Mouse (Mus musculus): ENCODE measurements at regions not wholly inside any gene's neighbourhood (a gene's known extent, or its start where the extent isn't known, plus 50 kb on each side); places are given as distances from the start of the nearest gene placed in this dataset.
"Not testable (repeated sequence)": the region's sequence is repeated elsewhere in the genome, so short reads cannot be mapped to it uniquely, and the experiment has no call there.

GRCm38 (mm10) chr13:20039590-20039989 lies 50.8 kb upstream of the Elmo1 start:
- 85% methylated on average over 7 of the region's 7 CpGs for WGBS
- Histone ChIP-seq H3K9me3 (ENCODE audit: control insufficient read depth, low read length) (no peaks in the 10 kb centered on the region), H3K9ac (ENCODE audit: low read depth, low read length) (no peak overlapping the region), H3K4me2 (replicated peaks; ENCODE audit: low read depth, low read length) (no peak overlapping the region), H3K4me3 (ENCODE audit: low read depth, low read length) (no peak overlapping the region), H3K27ac (ENCODE audit: low read depth, low read length) (no peak overlapping the region), H3K36me3 (ENCODE audit: control insufficient read depth, insufficient read depth, low read length) (no peaks in the 10 kb centered on the region), H3K27me3 (ENCODE audit: control insufficient read depth, insufficient read depth, low read length) (no peaks in the 10 kb centered on the region), H3K4me1 (replicated peaks; ENCODE audit: control insufficient read depth, insufficient read depth, low read length) (no peaks in the 10 kb centered on the region)
- no peak for DNase-seq (ENCODE audit: low spot score)
- ATAC-seq (ENCODE audit: low FRiP score): no peak

- no peaks in the 10 kb centered on the region for H3K36me3 ChIP-seq (ENCODE audit: control insufficient read depth, insufficient read depth, low read length)
- WGBS: 39% methylated on average over 11 of the region's 11 CpGs
- ATAC-seq (ENCODE audit: low FRiP score) (no peak), DNase-seq (ENCODE audit: low spot score) (peak; percentile 58)
- no peak overlapping the region for H3K4me3 ChIP-seq (ENCODE audit: low read depth, low read length)
- no peaks in the 10 kb centered on the region for H3K9me3 ChIP-seq (ENCODE audit: control insufficient read depth, low read length)
- H3K27ac ChIP-seq (ENCODE audit: low read depth, low read length): no peak overlapping the region
- no peaks in the 10 kb centered on the region for H3K27me3 ChIP-seq (ENCODE audit: control insufficient read depth, insufficient read depth, low read length)
- no peaks in the 10 kb centered on the region for H3K4me1 ChIP-seq (replicated peaks; ENCODE audit: control insufficient read depth, insufficient read depth, low read length)
- H3K9ac ChIP-seq (ENCODE audit: low read depth, low read length): no peak overlapping the region
- H3K4me2 ChIP-seq (replicated peaks; ENCODE audit: low read depth, low read length): no peak overlapping the region
Measured at GRCm38 (mm10) chr13:20038463-20038862, 51.9 kb upstream of the Elmo1 start.

DNA sequence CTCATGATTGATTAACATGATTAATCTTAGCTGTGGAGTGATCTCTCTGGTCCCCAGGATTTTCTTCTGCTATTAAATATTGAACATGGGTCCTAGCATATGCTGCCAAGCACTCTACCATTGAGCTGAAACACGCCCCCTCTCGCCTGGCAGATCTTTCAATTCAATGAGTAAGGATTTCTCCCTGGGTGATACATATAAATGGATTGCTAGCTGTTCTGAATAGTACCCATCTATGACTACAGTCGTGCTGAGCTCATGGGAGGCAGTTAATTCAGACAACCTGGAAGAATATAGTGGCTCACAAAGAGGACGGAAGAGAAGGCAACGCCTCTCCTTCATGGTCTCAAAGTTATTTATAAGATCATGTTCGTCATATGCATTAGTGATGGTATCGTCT lies 53.0 kb upstream of the Elmo1 start:
- H3K9me3 ChIP-seq (ENCODE audit: control insufficient read depth, low read length): no peaks in the 10 kb centered on the region
- H3K4me1 ChIP-seq (replicated peaks; ENCODE audit: control insufficient read depth, insufficient read depth, low read length): no peaks in the 10 kb centered on the region
- WGBS: 93% methylated on average over 7 of the region's 7 CpGs
- no peak overlapping the region for H3K9ac ChIP-seq (ENCODE audit: low read depth, low read length)
- H3K36me3 ChIP-seq (ENCODE audit: control insufficient read depth, insufficient read depth, low read length): no peaks in the 10 kb centered on the region
- no peak for ATAC-seq (ENCODE audit: low FRiP score)
- H3K4me3 ChIP-seq (ENCODE audit: low read depth, low read length): no peak overlapping the region
- no peaks in the 10 kb centered on the region for H3K27me3 ChIP-seq (ENCODE audit: control insufficient read depth, insufficient read depth, low read length)
- no peak overlapping the region for H3K4me2 ChIP-seq (replicated peaks; ENCODE audit: low read depth, low read length)
- H3K27ac ChIP-seq (ENCODE audit: low read depth, low read length): no peak overlapping the region
- no peak for DNase-seq (ENCODE audit: low spot score)

GRCm38 (mm10) chr13:20033937-20034735 lies 56.3 kb upstream of the Elmo1 start:
- DNase-seq (ENCODE audit: low spot score): no peak
- no peak overlapping the region for H3K4me3 ChIP-seq (ENCODE audit: low read depth, low read length)
- WGBS: 84% methylated on average over 11 of the region's 11 CpGs

DNA sequence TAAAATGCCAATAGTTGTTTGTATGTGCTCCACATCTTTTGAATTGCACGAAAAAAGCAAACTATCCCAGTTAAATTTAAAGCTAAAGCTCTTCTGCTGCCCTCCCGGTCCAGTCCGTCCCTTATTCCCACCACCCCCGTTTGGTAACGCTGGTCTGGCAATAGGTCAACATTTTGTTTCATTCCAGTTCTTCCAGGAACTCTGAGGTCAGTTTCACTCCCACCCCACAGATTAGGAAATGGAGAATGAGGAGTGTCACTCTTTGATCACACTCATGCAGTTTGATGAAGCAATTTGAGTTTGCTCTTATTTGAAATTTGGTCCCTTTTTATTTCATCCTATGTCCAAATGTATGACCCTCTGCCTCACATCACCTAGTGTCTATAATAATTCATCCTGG lies 58.7 kb upstream of the Elmo1 start:
- WGBS: 82% methylated on average over 5 of the region's 5 CpGs
- Histone ChIP-seq H3K27me3 (ENCODE audit: control insufficient read depth, insufficient read depth, low read length) (no peaks in the 10 kb centered on the region), H3K9ac (ENCODE audit: low read depth, low read length) (no peak overlapping the region), H3K27ac (ENCODE audit: low read depth, low read length) (no peak overlapping the region), H3K4me3 (ENCODE audit: low read depth, low read length) (no peak overlapping the region), H3K9me3 (ENCODE audit: control insufficient read depth, low read length) (no peaks in the 10 kb centered on the region), H3K4me2 (replicated peaks; ENCODE audit: low read depth, low read length) (no peak overlapping the region), H3K36me3 (ENCODE audit: control insufficient read depth, insufficient read depth, low read length) (no peaks in the 10 kb centered on the region), H3K4me1 (replicated peaks; ENCODE audit: control insufficient read depth, insufficient read depth, low read length) (no peaks in the 10 kb centered on the region)
- no peak for DNase-seq (ENCODE audit: low spot score)
- ATAC-seq (ENCODE audit: low FRiP score): no peak

More at GRCm38 (mm10) chr13:20033937-20034735, 56.3 kb upstream of the Elmo1 start:
- Histone ChIP-seq H3K4me1 (replicated peaks; ENCODE audit: control insufficient read depth, insufficient read depth, low read length) (no peaks in the 10 kb centered on the region), H3K36me3 (ENCODE audit: control insufficient read depth, insufficient read depth, low read length) (no peaks in the 10 kb centered on the region), H3K9ac (ENCODE audit: low read depth, low read length) (no peak overlapping the region), H3K9me3 (ENCODE audit: control insufficient read depth, low read length) (no peaks in the 10 kb centered on the region), H3K27me3 (ENCODE audit: control insufficient read depth, insufficient read depth, low read length) (no peaks in the 10 kb centered on the region), H3K4me2 (replicated peaks; ENCODE audit: low read depth, low read length) (no peak overlapping the region), H3K27ac (ENCODE audit: low read depth, low read length) (no peak overlapping the region)
- no peak for ATAC-seq (ENCODE audit: low FRiP score)

DNA sequence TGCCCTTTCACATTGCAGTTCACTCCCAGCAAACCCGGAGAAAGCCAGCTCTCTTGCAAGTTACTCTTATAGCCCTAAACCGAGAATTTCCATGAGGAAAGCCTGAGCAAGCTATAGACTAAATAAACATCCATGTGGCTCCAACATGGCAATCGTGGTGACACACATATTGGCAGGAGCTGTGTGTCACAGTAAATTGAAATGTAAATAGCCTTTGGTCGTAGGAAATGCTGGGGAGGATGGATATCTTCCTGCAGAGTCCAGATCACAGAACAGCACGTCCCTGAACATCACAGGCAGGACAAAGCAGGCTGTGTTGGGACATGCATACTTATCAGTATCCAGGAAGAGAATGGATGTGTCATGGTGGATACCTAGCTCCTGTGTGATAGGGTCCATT lies 59.3 kb upstream of the Elmo1 start:
- Histone ChIP-seq H3K4me1 (replicated peaks; ENCODE audit: control insufficient read depth, insufficient read depth, low read length) (no peaks in the 10 kb centered on the region), H3K4me2 (replicated peaks; ENCODE audit: low read depth, low read length) (no peak overlapping the region), H3K36me3 (ENCODE audit: control insufficient read depth, insufficient read depth, low read length) (no peaks in the 10 kb centered on the region), H3K9ac (ENCODE audit: low read depth, low read length) (no peak overlapping the region), H3K27me3 (ENCODE audit: control insufficient read depth, insufficient read depth, low read length) (no peaks in the 10 kb centered on the region), H3K4me3 (ENCODE audit: low read depth, low read length) (no peak overlapping the region), H3K9me3 (ENCODE audit: control insufficient read depth, low read length) (no peaks in the 10 kb centered on the region), H3K27ac (ENCODE audit: low read depth, low read length) (no peak overlapping the region)
- no peak for DNase-seq (ENCODE audit: low spot score)
- ATAC-seq (ENCODE audit: low FRiP score): no peak
- 62% methylated on average over 5 of the region's 5 CpGs for WGBS

GRCm38 (mm10) chr13:20026612-20027011 lies 63.8 kb upstream of the Elmo1 start:
- Histone ChIP-seq H3K4me3 (ENCODE audit: low read depth, low read length) (no peak overlapping the region), H3K27ac (ENCODE audit: low read depth, low read length) (no peak overlapping the region), H3K4me2 (replicated peaks; ENCODE audit: low read depth, low read length) (no peak overlapping the region), H3K4me1 (replicated peaks; ENCODE audit: control insufficient read depth, insufficient read depth, low read length) (no peaks in the 10 kb centered on the region), H3K27me3 (ENCODE audit: control insufficient read depth, insufficient read depth, low read length) (no peaks in the 10 kb centered on the region), H3K9me3 (ENCODE audit: control insufficient read depth, low read length) (no peaks in the 10 kb centered on the region), H3K9ac (ENCODE audit: low read depth, low read length) (no peak overlapping the region), H3K36me3 (ENCODE audit: control insufficient read depth, insufficient read depth, low read length) (no peaks in the 10 kb centered on the region)
- WGBS: 85% methylated on average over 6 of the region's 6 CpGs
- ATAC-seq (ENCODE audit: low FRiP score): no peak
- no peak for DNase-seq (ENCODE audit: low spot score)

- not testable (repeated sequence) for H3K9ac ChIP-seq (ENCODE audit: low read depth, low read length); H3K36me3 ChIP-seq (ENCODE audit: control insufficient read depth, insufficient read depth, low read length); H3K9me3 ChIP-seq (ENCODE audit: control insufficient read depth, low read length); H3K4me1 ChIP-seq (replicated peaks; ENCODE audit: control insufficient read depth, insufficient read depth, low read length); H3K27ac ChIP-seq (ENCODE audit: low read depth, low read length); ATAC-seq (ENCODE audit: low FRiP score); H3K27me3 ChIP-seq (ENCODE audit: control insufficient read depth, insufficient read depth, low read length); DNase-seq (ENCODE audit: low spot score); H3K4me3 ChIP-seq (ENCODE audit: low read depth, low read length); H3K4me2 ChIP-seq (replicated peaks; ENCODE audit: low read depth, low read length)
- 94% methylated on average over 16 of the region's 16 CpGs for WGBS
Measured at GRCm38 (mm10) chr13:20016454-20016853, 73.9 kb upstream of the Elmo1 start.

DNA sequence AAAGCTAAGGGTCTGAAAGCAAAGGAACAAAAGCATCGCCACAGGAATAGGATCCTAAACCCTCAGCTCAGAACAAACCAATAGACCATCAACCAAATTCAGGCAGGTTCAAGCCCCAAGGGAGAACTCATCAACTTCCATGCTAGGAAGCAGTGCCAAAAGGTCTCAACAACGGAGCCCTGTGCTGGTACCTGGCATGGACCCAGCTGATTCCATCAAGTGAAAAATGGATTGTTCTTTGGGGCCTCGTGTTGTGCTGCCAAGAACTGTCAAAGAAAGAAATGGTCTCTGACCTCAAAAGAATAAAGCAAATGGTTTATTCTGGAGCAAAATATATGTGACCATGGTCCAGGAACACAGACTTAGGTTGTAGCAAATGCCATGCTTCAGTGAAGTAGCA lies 77.8 kb upstream of the Elmo1 start:
- ATAC-seq (ENCODE audit: low FRiP score) (no peak), DNase-seq (ENCODE audit: low spot score) (no peak)
- H3K9me3 ChIP-seq (ENCODE audit: control insufficient read depth, low read length): no peaks in the 10 kb centered on the region
- H3K4me3 ChIP-seq (ENCODE audit: low read depth, low read length): no peak overlapping the region
- no peak overlapping the region for H3K9ac ChIP-seq (ENCODE audit: low read depth, low read length)
- no peak overlapping the region for H3K27ac ChIP-seq (ENCODE audit: low read depth, low read length)
- WGBS: 84% methylated on average over 3 of the region's 3 CpGs
- no peak overlapping the region for H3K4me2 ChIP-seq (replicated peaks; ENCODE audit: low read depth, low read length)
- H3K27me3 ChIP-seq (ENCODE audit: control insufficient read depth, insufficient read depth, low read length): no peaks in the 10 kb centered on the region
- H3K36me3 ChIP-seq (ENCODE audit: control insufficient read depth, insufficient read depth, low read length): no peaks in the 10 kb centered on the region
- no peaks in the 10 kb centered on the region for H3K4me1 ChIP-seq (replicated peaks; ENCODE audit: control insufficient read depth, insufficient read depth, low read length)
